Mouse (Mus musculus): ENCODE measurements around the gene Slc25a11.

DNA sequence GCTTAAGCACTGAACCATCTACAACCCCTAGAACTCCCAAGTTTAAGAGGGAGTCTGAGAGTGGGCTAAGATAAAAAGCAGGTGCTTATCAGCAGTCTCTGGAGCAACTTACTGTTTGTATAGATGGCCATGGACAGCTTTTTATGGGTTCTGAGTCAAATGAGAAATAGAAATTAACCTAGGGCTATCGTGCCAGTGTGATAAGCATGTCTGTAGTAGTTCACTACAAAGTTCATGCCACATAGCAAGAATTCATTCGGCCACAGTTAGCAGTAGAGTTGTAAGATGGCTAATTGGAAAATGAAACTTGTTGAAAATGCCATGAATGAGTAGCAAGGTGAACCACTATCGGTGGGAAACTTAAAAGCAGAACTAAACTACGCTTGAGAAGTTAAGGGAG lies 1.2 kb upstream of the Slc25a11 start:
- TF ChIP-seq USF1 (IDR thresholded peaks at IDR 0.05; ENCODE audit: low read depth) (no peak), CTCF (IDR thresholded peaks at IDR 0.05; ENCODE audit: control insufficient read depth, insufficient read depth, insufficient read length) (no peak), MYOD1 (IDR thresholded peaks at IDR 0.05; ENCODE audit: control insufficient read depth, insufficient read length, low read depth) (no peak), MAX (IDR thresholded peaks at IDR 0.05) (no peak)
